Mouse (Mus musculus) urinary bladder, adult 2 months (tissue): ENCODE data around the gene Klrg1. TPM values are rescaled to one million over a fixed set of nuclear protein-coding genes. Genes with fewer than 3 reads are reported as not detected.

Experiments used
- DNase-seq: peaks from one replicate; pipeline ENCODE4 v3.0.0; 2022; ENCODE audit warnings: low spot score
- polyA plus RNA-seq: library from polyadenylated mRNA; depleted of rRNA; stranded (reverse); fragments of >200 nt; gene quantifications from 2 replicates; pipeline ENCODE4 v1.2.3, GENCODE M21; 2012; rRNA removed

Klrg1 gene
- polyA plus RNA-seq, 1 experiment: 0.59 TPM

DNA sequence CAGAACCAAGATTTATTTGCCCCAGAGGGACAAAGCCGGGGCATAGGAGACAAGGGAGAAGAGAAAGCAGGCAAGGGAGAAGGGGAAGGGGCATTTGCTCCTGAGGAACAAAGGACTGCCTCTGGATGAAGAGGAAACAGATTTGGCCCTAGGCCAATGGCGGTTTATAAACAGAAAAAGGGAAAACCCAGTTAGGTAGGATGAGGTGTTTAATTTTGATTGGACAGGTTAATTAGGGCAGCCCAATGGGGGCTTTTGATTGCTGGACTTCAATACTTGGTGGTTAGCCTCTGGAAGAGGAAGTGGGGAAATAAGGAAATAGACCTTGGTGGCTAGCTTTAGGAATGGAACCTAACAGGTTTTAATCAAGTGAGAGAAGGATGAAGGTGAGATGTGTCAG is 9.5 kb upstream of the Klrg1 start:
- DNase-seq: no peak

GRCm38 (mm10) chr6:122291735-122292134 is 9.1 kb upstream of the Klrg1 start:
- DNase-seq: no peak

GRCm38 (mm10) chr6:122291264-122291663 is 8.6 kb upstream of the Klrg1 start:
- DNase-seq: no peak

- no peak for DNase-seq
These were observed 7.6 kb upstream of the Klrg1 start for GRCm38 (mm10) chr6:122290253-122290652.

DNA sequence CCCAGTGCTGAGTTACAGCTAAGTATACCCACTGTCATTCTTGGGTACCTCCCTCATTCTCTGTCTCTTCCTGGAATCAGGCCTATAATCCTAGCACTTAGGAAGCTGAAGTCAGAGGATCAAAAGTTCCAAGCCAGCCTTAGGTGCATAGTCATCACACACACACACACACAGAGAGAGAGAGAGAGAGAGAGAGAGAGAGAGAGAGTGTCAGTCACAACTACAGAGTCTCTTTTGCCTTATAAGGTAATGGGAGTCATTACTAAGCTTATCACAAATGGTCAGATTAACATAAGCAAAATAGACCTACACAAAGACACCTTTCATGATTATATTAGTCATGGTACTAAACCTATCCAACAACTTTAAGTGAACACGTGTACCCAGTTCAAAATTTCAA is 6.6 kb upstream of the Klrg1 start:
- DNase-seq: no peak

GRCm38 (mm10) chr6:122288263-122288662 is 5.6 kb upstream of the Klrg1 start:
- DNase-seq: no peak

DNA sequence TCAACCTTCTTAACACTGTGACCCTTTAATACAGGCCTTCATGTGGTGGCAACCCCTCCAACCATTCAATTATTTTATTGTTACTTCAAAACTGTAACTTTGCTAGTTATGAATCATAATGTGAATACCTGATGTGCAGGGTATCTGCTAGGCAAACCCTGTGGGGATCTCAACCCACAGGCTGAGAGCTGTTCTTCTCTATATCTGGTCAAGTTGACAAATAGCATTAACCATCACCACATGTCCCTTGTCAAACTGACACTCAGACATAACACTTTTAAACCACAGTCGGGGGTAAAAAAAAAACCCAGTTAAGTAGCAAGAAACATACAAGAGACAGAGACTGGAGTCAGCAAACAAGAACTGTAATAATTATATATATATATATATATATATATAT is 2.1 kb upstream of the Klrg1 start:
- no peak for DNase-seq

- no peak for DNase-seq
These were observed 1.6 kb upstream of the Klrg1 start for GRCm38 (mm10) chr6:122284304-122284703.

DNA sequence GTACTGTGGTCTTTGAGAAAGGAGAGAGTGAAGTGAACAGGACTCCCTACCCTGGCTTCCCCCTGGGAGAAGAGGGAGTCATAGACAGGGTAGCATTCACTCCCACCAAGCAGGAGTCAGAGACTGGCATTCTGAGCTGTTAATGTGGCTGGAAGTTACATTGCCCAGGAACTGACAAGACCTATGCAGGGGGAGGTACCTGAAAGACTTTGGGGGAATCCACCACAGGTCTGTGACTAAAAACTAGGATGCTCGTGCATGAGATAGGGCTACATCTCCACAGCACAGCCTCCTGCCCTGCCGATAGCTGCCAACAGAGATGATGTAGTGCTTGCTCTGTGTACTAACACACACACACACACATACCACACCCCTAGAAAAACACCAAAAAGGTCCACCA is 747 bp upstream of the Klrg1 start:
- no peak for DNase-seq

- DNase-seq: no peak
These were observed 6.1 kb downstream of the Klrg1 start for GRCm38 (mm10) chr6:122276565-122276964.

DNA sequence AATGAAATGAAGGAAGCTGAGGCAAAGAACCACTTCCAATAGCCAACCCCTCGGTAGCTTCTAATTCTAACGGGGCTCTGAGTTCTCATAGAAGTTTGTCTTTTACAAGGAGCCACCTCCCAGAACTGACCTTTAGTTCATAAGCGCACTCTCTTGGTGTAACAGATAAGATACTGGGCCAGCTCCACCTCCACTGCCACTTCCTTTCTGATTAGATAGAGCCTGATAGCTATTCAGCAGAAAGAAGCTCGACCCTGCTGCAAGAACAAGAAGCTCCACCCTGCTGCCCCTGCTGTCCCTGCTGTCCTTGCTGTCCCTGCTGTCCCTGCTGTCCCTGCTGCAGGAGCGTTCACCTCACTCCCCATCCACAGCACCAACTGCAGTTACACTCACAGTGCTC is 8.1 kb downstream of the Klrg1 start:
- no peak for DNase-seq

DNA sequence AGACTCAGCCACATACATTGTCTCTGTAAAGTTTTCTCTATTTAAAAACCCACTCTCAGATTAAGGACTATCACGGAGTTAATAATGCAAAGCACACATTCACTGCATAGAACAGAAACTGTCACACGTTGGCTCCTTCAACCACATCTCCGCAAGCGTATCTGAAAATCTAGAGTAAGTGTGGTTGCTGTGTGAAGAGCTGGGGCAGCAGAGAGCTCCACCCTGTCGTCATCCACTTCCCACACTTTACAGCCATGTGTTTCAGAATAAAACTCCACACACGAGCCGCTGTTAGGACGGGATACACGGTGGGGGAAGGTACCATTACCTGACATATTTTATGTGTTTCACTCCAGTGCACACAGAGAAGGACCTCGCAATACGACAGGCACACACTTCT is 12.5 kb downstream of the Klrg1 start:
- DNase-seq: no peak

DNA sequence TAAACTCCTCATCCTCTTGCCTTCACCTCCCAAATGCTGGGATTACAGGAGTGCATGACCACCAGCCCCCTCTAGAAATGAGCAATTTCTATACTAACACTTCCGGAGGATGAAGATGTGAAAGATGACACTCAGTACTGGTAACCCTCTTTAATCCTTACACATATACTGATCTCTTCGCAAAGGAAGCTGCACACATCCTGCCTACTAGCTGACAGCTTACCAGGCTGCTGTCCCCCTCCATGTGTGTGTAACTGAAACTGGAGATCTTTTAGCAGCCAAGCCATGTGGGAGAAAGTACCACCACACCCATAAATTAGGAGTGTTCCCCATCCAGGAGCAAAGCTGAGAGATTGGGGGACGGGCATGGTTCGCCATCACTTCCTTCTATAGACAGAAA is 13.5 kb downstream of the Klrg1 start:
- no peak for DNase-seq

- no peak for DNase-seq
These were observed 14.1 kb downstream of the Klrg1 start for GRCm38 (mm10) chr6:122268561-122268960.

GRCm38 (mm10) chr6:122262543-122262942 is 20.1 kb downstream of the Klrg1 start:
- no peak for DNase-seq

DNA sequence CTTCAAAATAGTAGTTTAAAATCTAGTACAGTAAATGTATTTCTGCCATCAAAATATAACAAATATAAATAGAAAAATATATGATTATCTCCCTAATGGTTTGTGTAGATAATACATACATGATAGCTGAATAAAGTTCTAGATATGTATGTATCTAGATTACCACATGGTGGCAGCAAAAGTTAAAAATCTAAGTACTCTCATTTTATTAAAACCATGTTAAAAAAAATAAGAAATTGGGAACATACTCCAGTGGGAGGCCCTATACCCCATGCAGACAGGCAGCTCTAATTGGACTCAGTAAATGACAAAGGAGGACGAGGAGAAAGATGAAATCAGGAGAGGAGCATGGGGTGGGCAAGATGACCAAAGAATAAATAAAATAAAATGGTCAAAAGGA is 30.5 kb downstream of the Klrg1 start:
- DNase-seq: no peak

GRCm38 (mm10) chr6:122250033-122250432 is 32.6 kb downstream of the Klrg1 start:
- no peak for DNase-seq

Other genes starting within 250 kb of the Klrg1 start
- gene M6pr, start 25.8 kb upstream of the Klrg1 start, polyA plus RNA-seq: 115 and 117 TPM in 2 replicates
- 8.6 and 14.8 TPM in 2 replicates for gene Phc1, start 57.7 kb upstream of the Klrg1 start, polyA plus RNA-seq
- 0.51 and 0.93 TPM in 2 replicates for gene Rimklb, start 215.9 kb upstream of the Klrg1 start, polyA plus RNA-seq
- 117 and 143 TPM in 2 replicates for gene Mfap5, start 223.0 kb upstream of the Klrg1 start, polyA plus RNA-seq